Mouse (Mus musculus): ENCODE measurements at regions not wholly inside any gene's neighbourhood (a gene's known extent, or its start where the extent isn't known, plus 50 kb on each side); places are given as distances from the start of the nearest gene placed in this dataset.
A peak's percentile ranks its signal among the peaks of the same experiment; 100 is the strongest.

DNA sequence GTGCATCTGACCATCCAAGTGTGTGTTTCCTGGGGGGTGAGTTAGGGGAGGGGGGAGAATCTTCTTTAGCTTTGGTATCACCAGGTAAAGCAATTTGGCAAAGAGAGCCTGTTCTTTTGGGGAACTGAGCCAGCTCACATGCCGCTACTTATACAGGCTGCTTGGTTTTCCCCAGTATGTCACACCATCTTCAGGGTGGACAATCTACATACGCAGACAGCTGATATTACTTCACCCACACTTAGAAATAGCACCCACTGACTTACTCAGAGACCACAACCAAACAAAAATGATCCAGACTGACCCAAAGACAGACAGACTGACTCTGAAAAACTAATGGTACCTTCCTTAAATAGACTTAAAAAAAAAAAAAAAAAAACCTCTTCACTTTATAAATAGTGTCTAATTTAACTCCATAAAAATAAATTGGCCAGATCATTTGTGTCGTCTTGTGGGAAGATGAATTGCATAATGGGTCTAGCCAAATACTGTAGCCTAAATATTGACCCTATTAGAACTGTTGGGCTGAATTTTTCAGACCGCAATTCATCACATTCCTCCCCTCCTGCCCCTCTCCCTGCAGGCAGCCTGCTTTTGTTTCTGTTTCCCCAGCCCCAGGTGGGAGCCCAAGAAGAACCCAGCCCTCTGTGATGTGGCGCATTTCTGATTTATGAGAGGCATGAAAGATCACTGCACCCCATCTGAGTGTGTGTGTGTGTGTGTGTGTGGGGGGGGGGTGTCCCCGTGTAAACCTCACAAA lies 79.0 kb downstream of the Gm10260 start:
- peak; percentile 40 for TF ChIP-seq CEBPB (IDR thresholded peaks at IDR 0.05; ENCODE audit: low read depth)
- TF ChIP-seq CTCF (IDR thresholded peaks at IDR 0.05; ENCODE audit: control insufficient read depth, insufficient read depth, insufficient read length), result no peak
- TF ChIP-seq MAX (IDR thresholded peaks at IDR 0.05), result no peak

Measured in C2C12 (cell line).